Mouse (Mus musculus) MEL (cell line): Measurements from ENCODE around the gene Tbc1d13. TPM values are rescaled to one million over a fixed set of nuclear protein-coding genes. Genes with fewer than 3 reads are reported as not detected.

Experiments used
- DNase-seq: peaks from one replicate; pipeline ENCODE4 v3.0.0; 2011; ENCODE audit warnings: low read depth, low spot score
- H3K27ac ChIP-seq: 2 replicates; pipeline ENCODE4 v1.5.1; 2012; ENCODE audit warnings: low read depth, mild to moderate bottlenecking, control low read depth, low read length, moderate library complexity; ENCODE audit not compliant: control insufficient read depth
- H3K27me3 ChIP-seq, 2 experiments: fragments of 150-350 bp in 1 of 2; sonication (generic) in 1 of 2; 2 replicates each; pipeline ENCODE4 v1.6.1; 2012; ENCODE audit warnings: low read length in 2 of 2, mild to moderate bottlenecking in 2 of 2, improper control_type of control experiment in 1 of 2, moderate library complexity in 1 of 2; ENCODE audit not compliant: insufficient read depth in 2 of 2, control insufficient read depth in 1 of 2
- H3K36me3 ChIP-seq, 2 experiments: 2 replicates each; pipeline ENCODE4 v1.6.1; 2012 to 2014; ENCODE audit warnings: low read length in 2 of 2, improper control_type of control experiment in 1 of 2, inconsistent platforms in 1 of 2, mild to moderate bottlenecking in 1 of 2; ENCODE audit not compliant: insufficient read depth in 2 of 2, control insufficient read depth in 1 of 2
- H3K4me1 ChIP-seq, 2 experiments: fragments of 150-350 bp in 1 of 2; sonication (generic) in 1 of 2; 2 replicates each; pipeline ENCODE4 v1.6.1; 2012; ENCODE audit warnings: low read length in 2 of 2, improper control_type of control experiment in 1 of 2, mild to moderate bottlenecking in 1 of 2; ENCODE audit not compliant: insufficient read depth in 2 of 2, control insufficient read depth in 1 of 2
- H3K4me3 ChIP-seq, 2 experiments: fragments of 150-350 bp in 1 of 2; sonication (generic) in 1 of 2; 2 replicates each; pipeline ENCODE4 v1.5.1; 2012; ENCODE audit warnings: low read depth in 2 of 2, low read length in 2 of 2, mild to moderate bottlenecking in 2 of 2, moderate library complexity in 2 of 2, control low read depth in 1 of 2, improper control_type of control experiment in 1 of 2; ENCODE audit not compliant: control insufficient read depth in 1 of 2, insufficient read depth in 1 of 2
- H3K79me2 ChIP-seq: 2 replicates; pipeline ENCODE4 v1.6.1; 2012; ENCODE audit warnings: mild to moderate bottlenecking, low read length, moderate library complexity; ENCODE audit not compliant: control insufficient read depth, poor library complexity, insufficient read depth
- H3K9ac ChIP-seq: 2 replicates; pipeline ENCODE4 v1.6.1; 2012; ENCODE audit warnings: low read depth, mild to moderate bottlenecking, control low read depth, low read length, moderate library complexity; ENCODE audit not compliant: control insufficient read depth, poor library complexity, severe bottlenecking
- H3K9me3 ChIP-seq: fragments of 150-350 bp; sonication (generic); replicated peaks from 2 replicates; pipeline ENCODE4 v1.6.1; 2012; ENCODE audit warnings: mild to moderate bottlenecking, low read length, improper control_type of control experiment, moderate library complexity; ENCODE audit not compliant: insufficient read depth
- CHD2 ChIP-seq: IDR thresholded peaks from 2 replicates; pipeline ENCODE4 v1.6.1; 2011; ENCODE audit warnings: low read length, improper control_type of control experiment
- CTCF ChIP-seq, 3 experiments: IDR thresholded peaks in 2 of 3; conservative IDR thresholded peaks in 1 of 3; 2 replicates each; pipeline ENCODE4 v1.5.1; 2011 to 2012; ENCODE audit warnings: low read length in 3 of 3, low read depth in 2 of 3, mild to moderate bottlenecking in 2 of 3, improper control_type of control experiment in 1 of 3, inconsistent platforms in 1 of 3, mixed read lengths in 1 of 3, moderate library complexity in 1 of 3; ENCODE audit not compliant: control insufficient read depth in 1 of 3, insufficient read depth in 1 of 3, poor library complexity in 1 of 3, severe bottlenecking in 1 of 3
- GATA1 ChIP-seq: IDR thresholded peaks from 2 replicates; pipeline ENCODE4 v1.6.1; 2011; ENCODE audit warnings: low read depth, low read length, improper control_type of control experiment
- JUND ChIP-seq: IDR thresholded peaks from 2 replicates; pipeline ENCODE4 v1.6.1; 2011; ENCODE audit warnings: low read depth, mild to moderate bottlenecking, improper control_type of control experiment, low read length
- KAT2A ChIP-seq: conservative IDR thresholded peaks from 2 replicates; pipeline ENCODE4 v1.6.1; 2012; ENCODE audit warnings: low read depth, low read length, improper control_type of control experiment, inconsistent platforms
- MAFK ChIP-seq: IDR thresholded peaks from 2 replicates; pipeline ENCODE4 v1.6.1; 2011; ENCODE audit warnings: low read depth, mild to moderate bottlenecking, low read length, improper control_type of control experiment, borderline replicate concordance
- NRF1 ChIP-seq: IDR thresholded peaks from 2 replicates; pipeline ENCODE4 v1.6.1; 2014; ENCODE audit warnings: low read depth, mild to moderate bottlenecking, inconsistent platforms, low read length, improper control_type of control experiment, moderate library complexity; ENCODE audit not compliant: poor library complexity, insufficient read depth, severe bottlenecking
- POLR2A ChIP-seq, 2 experiments: IDR thresholded peaks; 2 replicates each; pipeline ENCODE4 v1.6.1; 2011 to 2012; ENCODE audit warnings: low read length in 2 of 2, mild to moderate bottlenecking in 2 of 2, control low read depth in 1 of 2, improper control_type of control experiment in 1 of 2, low read depth in 1 of 2, moderate library complexity in 1 of 2; ENCODE audit not compliant: control insufficient read depth in 1 of 2, insufficient read depth in 1 of 2, poor library complexity in 1 of 2
- POLR2AphosphoS2 ChIP-seq: IDR thresholded peaks from 2 replicates; pipeline ENCODE4 v1.6.1; 2011; ENCODE audit warnings: low read length, improper control_type of control experiment
- POLR2AphosphoS5 ChIP-seq: IDR thresholded peaks from 2 replicates; pipeline ENCODE4 v1.6.1; 2012; ENCODE audit warnings: low read depth, borderline replicate concordance, mild to moderate bottlenecking, inconsistent platforms, low read length, moderate library complexity, mixed read lengths
- RAD21 ChIP-seq: IDR thresholded peaks from 2 replicates; pipeline ENCODE4 v1.6.1; 2011; ENCODE audit warnings: mild to moderate bottlenecking, low read depth, low read length, improper control_type of control experiment
- RCOR1 ChIP-seq: IDR thresholded peaks from 2 replicates; pipeline ENCODE4 v1.6.1; 2012; ENCODE audit warnings: low read depth, mild to moderate bottlenecking, inconsistent platforms, low read length, improper control_type of control experiment
- SIN3A ChIP-seq: IDR thresholded peaks from 2 replicates; pipeline ENCODE4 v1.6.1; 2012; ENCODE audit warnings: low read length, improper control_type of control experiment, inconsistent platforms
- SMC3 ChIP-seq: IDR thresholded peaks from 2 replicates; pipeline ENCODE4 v1.6.1; 2011; ENCODE audit warnings: low read depth, low read length, improper control_type of control experiment
- TAL1 ChIP-seq: IDR thresholded peaks from 2 replicates; pipeline ENCODE4 v1.6.1; 2012; ENCODE audit warnings: mild to moderate bottlenecking, inconsistent platforms, low read length, moderate library complexity, mixed read lengths
- TCF12 ChIP-seq: IDR thresholded peaks from 2 replicates; pipeline ENCODE4 v1.6.1; 2014; ENCODE audit warnings: low read depth, mild to moderate bottlenecking, inconsistent platforms, low read length, improper control_type of control experiment, moderate library complexity
- UBTF ChIP-seq: IDR thresholded peaks from 2 replicates; pipeline ENCODE4 v1.6.1; 2012; ENCODE audit warnings: low read depth, mild to moderate bottlenecking, inconsistent platforms, low read length, improper control_type of control experiment, moderate library complexity, borderline replicate concordance; ENCODE audit not compliant: insufficient read depth
- ZC3H11A ChIP-seq: IDR thresholded peaks from 2 replicates; pipeline ENCODE4 v1.6.1; 2012; ENCODE audit warnings: low read depth, mild to moderate bottlenecking, inconsistent platforms, low read length, improper control_type of control experiment
- ZMIZ1 ChIP-seq: IDR thresholded peaks from 2 replicates; pipeline ENCODE4 v1.6.1; 2012; ENCODE audit warnings: low read depth, mild to moderate bottlenecking, inconsistent platforms, low read length, improper control_type of control experiment, moderate library complexity
- polyA plus RNA-seq, 2 experiments: library from polyadenylated mRNA; stranded (reverse) in 1 of 2; unstranded in 1 of 2; fragments of >175 nt in 1 of 2; fragments of >200 nt in 1 of 2; gene quantifications; 2 replicates each; pipeline versions ENCODE4 v1.2.1 to v1.2.4; 2012; ENCODE audit warnings: low replicate concordance in 2 of 2, low read depth in 1 of 2; ENCODE audit not compliant: insufficient read length in 2 of 2, insufficient read depth in 1 of 2, missing spikeins in 1 of 2
- total RNA-seq: library from RNA; depleted of rRNA; stranded (reverse); fragments of 300-350 nt; gene quantifications from 2 replicates; pipeline ENCODE4 v1.2.3, GENCODE M21; 2012

Gene Tbc1d13
- total and polyA plus RNA-seq, 3 experiments, result 62.4 to 78.5 TPM; not detected in 1

DNA sequence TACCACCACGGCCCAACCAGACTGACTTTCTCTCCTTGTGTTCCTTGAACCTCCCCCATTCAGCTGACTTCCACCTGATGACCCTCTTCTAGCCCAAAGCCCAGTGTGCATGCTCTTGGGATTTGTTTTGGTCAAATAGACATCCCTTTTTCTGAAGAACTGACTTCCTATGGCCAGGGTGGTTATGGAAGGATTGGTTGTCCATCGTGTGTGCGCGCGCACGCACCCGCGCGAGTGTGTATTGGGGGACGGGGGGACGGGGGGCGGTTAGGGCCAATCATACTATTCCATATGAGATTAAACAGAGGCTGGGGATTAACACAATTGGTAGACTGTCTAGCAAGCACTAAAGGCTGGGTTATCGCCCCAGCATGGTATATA lies 39.3 kb upstream of the Tbc1d13 start:
- H3K79me2 ChIP-seq, result peaks cover 20% of the 10 kb centered on the region
- peak overlapping the region; percentile 85 for H3K9ac ChIP-seq
- peak overlapping the region; percentile 74 for H3K27ac ChIP-seq
- H3K4me3 ChIP-seq, result peak overlapping the region; percentile 79 to 82
- TF ChIP-seq TAL1 (no peak), NRF1 (peak; percentile 57), MAFK (no peak), RAD21 (no peak), POLR2AphosphoS2 (no peak), ZMIZ1 (peak; percentile 81), UBTF (no peak), RCOR1 (no peak), POLR2AphosphoS5 (no peak), JUND (no peak), KAT2A (no peak), POLR2A (IDR thresholded peaks at IDR 0.05; ENCODE audit: control insufficient read depth in 1 of 2, insufficient read depth in 1 of 2, low read depth in 1 of 2, low read length in 2 of 2, poor library complexity in 1 of 2) (peak in 1 of 2 experiments; percentile 30; a peak in 2 of 4 replicates)
- H3K9me3 ChIP-seq, result no peaks in the 10 kb centered on the region
- peaks cover 0 to 6% of the 10 kb centered on the region in 2 experiments; a peak in 1 of 4 replicates for H3K36me3 ChIP-seq
- no peaks in the 10 kb centered on the region for H3K27me3 ChIP-seq
- DNase-seq, result peak; percentile 80
- H3K4me1 ChIP-seq, result peaks cover 0 to 16% of the 10 kb centered on the region in 2 experiments; a peak in 2 of 4 replicates

DNA sequence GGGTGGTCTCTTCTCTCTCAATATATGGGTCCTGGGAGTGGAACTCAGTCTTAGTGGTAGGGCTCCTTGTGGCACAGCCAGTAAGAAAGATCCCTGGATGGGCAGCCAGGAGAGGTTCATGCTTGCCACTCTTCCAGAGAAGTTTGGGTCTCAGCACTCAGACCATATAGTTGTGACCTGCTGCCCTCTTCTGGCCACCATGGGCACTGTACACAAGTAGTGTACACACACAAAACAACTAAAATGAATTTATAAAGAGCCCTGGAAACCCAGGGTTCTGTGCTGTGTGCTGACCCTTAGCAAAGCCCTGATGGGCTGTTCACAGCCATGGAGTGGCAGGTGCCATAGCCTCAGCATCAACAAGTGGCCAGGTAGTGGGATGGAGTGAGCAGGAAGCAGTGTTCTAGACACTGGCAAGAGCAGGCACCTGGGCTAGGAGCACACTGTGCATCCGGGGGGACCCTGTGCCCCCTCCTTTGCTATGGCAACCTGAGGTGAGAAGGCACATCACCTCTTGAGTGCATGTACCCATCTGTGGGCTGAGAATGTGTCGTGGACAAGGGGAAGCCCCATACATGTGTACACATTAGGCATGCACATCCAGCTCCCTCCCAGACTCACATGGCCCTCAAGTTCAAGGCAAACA lies 37.5 kb upstream of the Tbc1d13 start:
- Histone ChIP-seq H3K4me1 (peaks cover 0 to 16% of the 10 kb centered on the region in 2 experiments; a peak in 2 of 4 replicates), H3K27me3 (no peaks in the 10 kb centered on the region), H3K27ac (no peak overlapping the region), H3K79me2 (peaks cover 20% of the 10 kb centered on the region), H3K9ac (no peak overlapping the region), H3K4me3 (no peak overlapping the region), H3K36me3 (peaks cover 0 to 6% of the 10 kb centered on the region in 2 experiments; a peak in 1 of 4 replicates), H3K9me3 (no peaks in the 10 kb centered on the region)
- peak; percentile 76 for DNase-seq
- TF ChIP-seq TCF12 (no peak), CHD2 (no peak), JUND (no peak), SIN3A (0 out of 2 replicates have a peak, but pooled peaks have one; percentile 33), RAD21 (peak; percentile 72), POLR2A (IDR thresholded peaks at IDR 0.05; ENCODE audit: control insufficient read depth in 1 of 2, insufficient read depth in 1 of 2, low read depth in 1 of 2, low read length in 2 of 2, poor library complexity in 1 of 2) (peak in 1 of 2 experiments; percentile 46; a peak in 2 of 4 replicates), CTCF (IDR thresholded peaks at IDR 0.05 in 2 of 3, conservative IDR thresholded peaks at IDR 0.05 in 1 of 3; ENCODE audit: control insufficient read depth in 1 of 3, insufficient read depth in 1 of 3, low read depth in 2 of 3, low read length in 3 of 3, poor library complexity in 1 of 3, severe bottlenecking in 1 of 3) (peak; percentile 64 to 79 (median 74)), ZC3H11A (peak; percentile 57; the same call in 1 of the 2 replicates), SMC3 (peak; percentile 72), GATA1 (no peak)
